Mouse (Mus musculus) kidney, postnatal 0 days (tissue): ENCODE data around the gene Lbr. TPM values are rescaled to one million over a fixed set of nuclear protein-coding genes. Genes with fewer than 3 reads are reported as not detected.

Source experiments
- ATAC-seq: fragments of 200-750 bp; cut with Nextera tagmentation; replicated peaks from 2 replicates; pipeline ENCODE4 v1.8.0; 2017; ENCODE audit warnings: low read depth, moderate number of reproducible peaks, moderate TSS enrichment, moderate library complexity; ENCODE audit not compliant: low FRiP score
- DNase-seq: peaks from one replicate; pipeline ENCODE4 v3.0.0-alpha.2; 2016; ENCODE audit warnings: low spot score
- H3K27ac ChIP-seq: fragments of 300-500 bp; sonication (generic); 2 replicates; pipeline ENCODE4 v1.5.1; 2014; ENCODE audit warnings: mild to moderate bottlenecking
- H3K27me3 ChIP-seq: fragments of 300-500 bp; sonication (generic); 2 replicates; pipeline ENCODE4 v1.6.1; 2014; ENCODE audit warnings: low read length, mixed read lengths; ENCODE audit not compliant: insufficient read depth
- H3K36me3 ChIP-seq: fragments of 300-500 bp; sonication (generic); 2 replicates; pipeline ENCODE4 v1.6.1; 2014; ENCODE audit warnings: low read length, mixed read lengths; ENCODE audit not compliant: insufficient read depth
- H3K4me1 ChIP-seq: fragments of 300-500 bp; sonication (generic); replicated peaks from 2 replicates; pipeline ENCODE4 v1.6.1; 2014; ENCODE audit warnings: antibody characterized with exemption, low read length, mixed read lengths; ENCODE audit not compliant: insufficient read depth
- H3K4me2 ChIP-seq: fragments of 300-500 bp; sonication (generic); 2 replicates; pipeline ENCODE4 v1.6.1; 2014; ENCODE audit warnings: mild to moderate bottlenecking, low read length, moderate library complexity, mixed read lengths
- H3K4me3 ChIP-seq: fragments of 300-500 bp; sonication (generic); replicated peaks from 2 replicates; pipeline ENCODE4 v1.5.1; 2014; ENCODE audit warnings: low read depth, low read length
- H3K9ac ChIP-seq: fragments of 300-500 bp; sonication (generic); 2 replicates; pipeline ENCODE4 v1.6.1; 2014; ENCODE audit warnings: low read depth, low read length
- H3K9me3 ChIP-seq: fragments of 300-500 bp; sonication (generic); replicated peaks from 2 replicates; pipeline ENCODE4 v1.6.1; 2016; ENCODE audit warnings: low read length, inconsistent platforms, mixed read lengths
- CTCF ChIP-seq: IDR thresholded peaks from 2 replicates; pipeline ENCODE4 v1.5.1; 2016; ENCODE audit warnings: antibody characterized with exemption, low read depth, mild to moderate bottlenecking, moderate library complexity
- WGBS: fragments of 180-500 bp; shearing (Covaris S2); extraction: QIAGEN DNeasy Blood & Tissue Kit; methylation state at CpG from one replicate; pipeline ENCODE4 v1.1.7; 2014; 5-methylcytosine and 5-hydroxymethylcytosine counted together
- polyA plus RNA-seq: library from polyadenylated mRNA; unstranded; fragments of >200 nt; fragmentation: Nextera tagmentation; extraction: Ambion mirVana; gene quantifications from 2 replicates; pipeline ENCODE4 v1.2.1, GENCODE M21; 2015

Gene Lbr
- polyA plus RNA-seq, 1 experiment from 2014 or later: 55.2 TPM

DNA sequence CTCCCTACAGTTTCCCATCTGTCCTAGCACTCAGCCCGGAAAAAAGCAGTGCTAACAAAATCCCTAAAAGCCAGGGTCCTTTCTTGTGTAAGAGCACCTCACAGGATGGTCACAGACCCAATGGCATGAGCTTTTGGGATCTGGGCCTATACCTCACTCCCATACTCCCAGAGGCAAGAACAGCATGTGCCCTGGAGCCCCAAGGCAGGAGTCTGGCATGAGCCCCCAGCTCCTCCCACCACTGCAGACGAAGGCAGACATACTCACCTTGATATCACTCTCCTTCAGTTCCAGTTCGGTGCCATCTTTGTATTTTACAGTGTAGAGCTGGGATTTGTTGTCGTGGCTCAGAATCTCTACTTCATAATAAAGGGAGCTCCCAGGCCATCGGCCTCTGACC is 4.7 kb downstream of the Lbr start:
- ATAC-seq (no peak), DNase-seq (no peak)
- 83% methylated on average over 5 of the region's 5 CpGs for WGBS
- Histone ChIP-seq H3K27me3 (no peaks in the 10 kb centered on the region), H3K4me2 (no peak overlapping the region), H3K9me3 (no peaks in the 10 kb centered on the region), H3K27ac (no peak overlapping the region), H3K9ac (no peak overlapping the region), H3K36me3 (peaks cover 14% of the 10 kb centered on the region; the same call in 1 of the 2 replicates), H3K4me3 (no peak overlapping the region), H3K4me1 (peaks cover 9% of the 10 kb centered on the region; the same call in 1 of the 2 replicates)
- no peak for TF ChIP-seq CTCF

- no peak for ATAC-seq
- H3K4me1 ChIP-seq: no peaks in the 10 kb centered on the region
- no peak for TF ChIP-seq CTCF
- no peaks in the 10 kb centered on the region for H3K9me3 ChIP-seq
- 75% methylated on average over 6 of the region's 6 CpGs for WGBS
- H3K36me3 ChIP-seq: peaks cover 44% of the 10 kb centered on the region
- H3K4me3 ChIP-seq: no peak overlapping the region
- H3K4me2 ChIP-seq: no peak overlapping the region
- no peaks in the 10 kb centered on the region for H3K27me3 ChIP-seq
- no peak overlapping the region for H3K27ac ChIP-seq
- H3K9ac ChIP-seq: no peak overlapping the region
- no peak for DNase-seq
Measured at GRCm38 (mm10) chr1:181833143-181833542, 9.7 kb downstream of the Lbr start.

- no peak overlapping the region for H3K4me2 ChIP-seq
- ATAC-seq (no peak), DNase-seq (no peak)
- H3K27ac ChIP-seq: no peak overlapping the region
- H3K36me3 ChIP-seq: peaks cover 44% of the 10 kb centered on the region
- H3K27me3 ChIP-seq: no peaks in the 10 kb centered on the region
- no peak overlapping the region for H3K9ac ChIP-seq
- WGBS: 90% methylated on average over 5 of the region's 5 CpGs
- no peaks in the 10 kb centered on the region for H3K9me3 ChIP-seq
- no peak overlapping the region for H3K4me3 ChIP-seq
- H3K4me1 ChIP-seq: no peaks in the 10 kb centered on the region
- no peak for TF ChIP-seq CTCF
Measured at GRCm38 (mm10) chr1:181832720-181833119, 10.1 kb downstream of the Lbr start.

GRCm38 (mm10) chr1:181828365-181828764 is 14.5 kb downstream of the Lbr start:
- 91% methylated on average over 5 of the region's 5 CpGs for WGBS
- DNase-seq: no peak

DNA sequence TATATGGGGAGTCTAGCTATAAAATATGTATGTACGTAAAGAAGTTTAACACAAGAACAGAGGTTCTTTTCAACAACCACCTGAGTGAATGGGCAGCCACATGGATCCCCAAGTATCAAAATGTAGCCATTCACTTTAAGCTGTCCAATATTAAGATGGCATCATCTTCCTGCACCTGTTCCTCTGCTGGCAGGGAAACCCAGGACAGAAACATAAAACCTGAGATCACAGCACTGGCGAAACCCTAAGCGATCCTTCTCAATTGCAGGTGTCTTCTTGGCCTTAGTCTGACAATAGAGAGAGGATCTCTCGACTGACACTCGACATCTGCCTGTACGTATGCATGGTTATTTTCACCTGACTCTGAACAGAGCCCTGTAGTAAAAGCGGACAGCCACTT is 16.1 kb downstream of the Lbr start:
- H3K4me2 ChIP-seq: no peak overlapping the region
- TF ChIP-seq CTCF: no peak
- 92% methylated on average over 7 of the region's 7 CpGs for WGBS
- H3K36me3 ChIP-seq: peaks cover 55% of the 10 kb centered on the region
- no peak for ATAC-seq
- H3K9ac ChIP-seq: no peak overlapping the region
- H3K4me3 ChIP-seq: no peak overlapping the region
- H3K27me3 ChIP-seq: no peaks in the 10 kb centered on the region
- no peaks in the 10 kb centered on the region for H3K4me1 ChIP-seq
- no peaks in the 10 kb centered on the region for H3K9me3 ChIP-seq
- DNase-seq: no peak
- H3K27ac ChIP-seq: no peak overlapping the region

More at GRCm38 (mm10) chr1:181828365-181828764, 14.5 kb downstream of the Lbr start:
- Histone ChIP-seq H3K9ac (no peak overlapping the region), H3K4me3 (no peak overlapping the region), H3K36me3 (peaks cover 60% of the 10 kb centered on the region), H3K9me3 (no peaks in the 10 kb centered on the region), H3K27ac (no peak overlapping the region), H3K4me2 (no peak overlapping the region), H3K4me1 (no peaks in the 10 kb centered on the region), H3K27me3 (no peaks in the 10 kb centered on the region)
- no peak for ATAC-seq
- peak; percentile 48; the same call in 1 of the 2 replicates for TF ChIP-seq CTCF

GRCm38 (mm10) chr1:181811481-181812223 is 31.2 kb downstream of the Lbr start:
- H3K4me1 ChIP-seq: no peaks in the 10 kb centered on the region
- TF ChIP-seq CTCF: no peak
- ATAC-seq (no peak), DNase-seq (no peak)
- no peak overlapping the region for H3K9ac ChIP-seq
- H3K4me2 ChIP-seq: no peak overlapping the region
- no peak overlapping the region for H3K4me3 ChIP-seq
- peaks cover 14% of the 10 kb centered on the region for H3K36me3 ChIP-seq
- H3K9me3 ChIP-seq: no peaks in the 10 kb centered on the region
- 79% methylated on average over 18 of the region's 18 CpGs for WGBS
- no peak overlapping the region for H3K27ac ChIP-seq
- H3K27me3 ChIP-seq: no peaks in the 10 kb centered on the region
